Mouse (Mus musculus) heart, embryonic 13.5 days (tissue): ENCODE measurements around the gene Zfp385a. TPM values are rescaled to one million over a fixed set of nuclear protein-coding genes. Genes with fewer than 3 reads are reported as not detected.
A peak's percentile ranks its signal among the peaks of the same experiment; 100 is the strongest.

Experiments
- ATAC-seq: fragments of 200-750 bp; cut with Nextera tagmentation; 2 replicates; pipeline ENCODE4 v1.8.0; 2017; ENCODE audit warnings: moderate TSS enrichment; ENCODE audit not compliant: insufficient number of reproducible peaks, low FRiP score, low TSS enrichment; ENCODE audit errors: extremely low read depth
- H3K27ac ChIP-seq: fragments of 300-500 bp; sonication (generic); replicated peaks from 2 replicates; pipeline ENCODE4 v1.5.1; 2015; ENCODE audit warnings: moderate library complexity, mild to moderate bottlenecking, inconsistent platforms
- H3K27me3 ChIP-seq: fragments of 300-500 bp; sonication (generic); replicated peaks from 2 replicates; pipeline ENCODE4 v1.6.1; 2015; ENCODE audit warnings: mild to moderate bottlenecking, inconsistent platforms
- H3K36me3 ChIP-seq: fragments of 300-500 bp; sonication (generic); 2 replicates; pipeline ENCODE4 v1.6.1; 2015; ENCODE audit warnings: mild to moderate bottlenecking, inconsistent platforms
- H3K4me1 ChIP-seq: fragments of 300-500 bp; sonication (generic); 2 replicates; pipeline ENCODE4 v1.6.1; 2015; ENCODE audit warnings: inconsistent platforms
- H3K4me2 ChIP-seq: fragments of 300-500 bp; sonication (generic); 2 replicates; pipeline ENCODE4 v1.6.1; 2015; ENCODE audit warnings: inconsistent platforms, mild to moderate bottlenecking, moderate library complexity
- H3K4me3 ChIP-seq: fragments of 300-500 bp; sonication (generic); 2 replicates; pipeline ENCODE4 v1.5.1; 2015; ENCODE audit warnings: moderate library complexity, mild to moderate bottlenecking, inconsistent platforms
- H3K9ac ChIP-seq: fragments of 300-500 bp; sonication (generic); 2 replicates; pipeline ENCODE4 v1.6.1; 2015; ENCODE audit warnings: inconsistent platforms, mild to moderate bottlenecking, moderate library complexity
- H3K9me3 ChIP-seq: fragments of 300-500 bp; sonication (generic); 2 replicates; pipeline ENCODE4 v1.6.1; 2016; ENCODE audit warnings: inconsistent platforms
- WGBS: fragments of 180-500 bp; shearing (Covaris S2); methylation state at CpG from one replicate; pipeline ENCODE4 v1.1.7; 2015; ENCODE audit warnings: mixed read lengths; 5-methylcytosine and 5-hydroxymethylcytosine counted together
- polyA plus RNA-seq: library from polyadenylated mRNA; unstranded; fragments of >200 nt; fragmentation: Nextera tagmentation; extraction: Ambion mirVana; gene quantifications from 2 replicates; pipeline ENCODE4 v1.2.1, GENCODE M21; 2015

The Zfp385a gene
- polyA plus RNA-seq, 1 experiment from 2014 or later = 8.9 TPM

GRCm38 (mm10) chr15:103305792-103306645, 33.9 kb downstream of the Zfp385a start:
- Histone ChIP-seq H3K27ac (peak overlapping the region; percentile 91), H3K4me2 (peak overlapping the region; percentile 88), H3K9me3 (no peaks in the 10 kb centered on the region), H3K36me3 (no peaks in the 10 kb centered on the region), H3K4me3 (peak overlapping the region; percentile 63), H3K4me1 (peaks cover 66% of the 10 kb centered on the region), H3K9ac (peak overlapping the region; percentile 85), H3K27me3 (peaks cover 19% of the 10 kb centered on the region)
- ATAC-seq = no peak
- WGBS = 36% methylated on average over 8 of the region's 8 CpGs

DNA sequence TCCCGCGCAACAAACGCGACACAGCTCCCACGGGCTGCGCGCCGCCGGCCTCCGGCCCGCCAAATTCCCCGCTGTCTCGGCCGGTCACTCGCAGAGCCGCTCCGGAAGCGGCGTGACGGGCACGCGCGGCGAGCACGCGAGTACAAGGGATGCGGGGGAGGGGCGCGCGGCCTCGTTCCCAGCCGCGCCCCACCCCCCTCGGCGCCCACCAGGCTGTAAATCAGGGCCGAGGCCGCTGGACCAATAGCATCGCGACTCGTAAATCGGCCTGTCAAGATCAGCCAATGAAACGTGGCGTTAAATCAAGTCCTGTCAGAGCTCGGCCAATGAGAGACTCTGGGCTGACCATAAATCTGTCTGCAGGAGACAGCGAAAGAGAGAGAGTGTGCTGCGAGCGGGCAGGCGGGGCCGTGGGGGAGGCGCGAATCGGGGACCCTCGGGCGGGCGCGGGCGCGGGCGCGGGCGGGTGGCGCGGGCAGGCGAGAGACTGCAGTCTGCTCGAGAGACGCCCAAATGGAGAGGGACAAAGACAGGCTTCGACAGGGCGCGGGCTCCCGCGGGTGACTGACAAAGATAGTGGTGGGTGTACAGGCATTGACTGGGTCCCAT, 34.7 kb downstream of the Zfp385a start:
- WGBS = under 1% methylated on average over 67 of the region's 71 CpGs
- H3K4me1 ChIP-seq = peaks cover 75% of the 10 kb centered on the region
- peak; percentile 88 for ATAC-seq

GRCm38 (mm10) chr15:103304616-103304969, 35.3 kb downstream of the Zfp385a start:
- Histone ChIP-seq H3K9ac (peak overlapping the region; percentile 90), H3K4me1 (peaks cover 81% of the 10 kb centered on the region), H3K36me3 (no peaks in the 10 kb centered on the region; the same call in 1 of the 2 replicates), H3K4me3 (peak overlapping the region; percentile 63), H3K27ac (peak overlapping the region; percentile 92), H3K4me2 (peak overlapping the region; percentile 88), H3K9me3 (no peaks in the 10 kb centered on the region), H3K27me3 (peaks cover 15% of the 10 kb centered on the region)
- ATAC-seq = no peak
- 1% methylated on average over 9 of the region's 9 CpGs for WGBS

More for the DNA sequence above, 34.7 kb downstream of the Zfp385a start:
- Histone ChIP-seq H3K9ac (peak overlapping the region; percentile 90), H3K4me2 (peak overlapping the region; percentile 88), H3K4me3 (peak overlapping the region; percentile 63), H3K27ac (peak overlapping the region; percentile 92), H3K36me3 (no peaks in the 10 kb centered on the region), H3K27me3 (peaks cover 19% of the 10 kb centered on the region), H3K9me3 (no peaks in the 10 kb centered on the region)

DNA sequence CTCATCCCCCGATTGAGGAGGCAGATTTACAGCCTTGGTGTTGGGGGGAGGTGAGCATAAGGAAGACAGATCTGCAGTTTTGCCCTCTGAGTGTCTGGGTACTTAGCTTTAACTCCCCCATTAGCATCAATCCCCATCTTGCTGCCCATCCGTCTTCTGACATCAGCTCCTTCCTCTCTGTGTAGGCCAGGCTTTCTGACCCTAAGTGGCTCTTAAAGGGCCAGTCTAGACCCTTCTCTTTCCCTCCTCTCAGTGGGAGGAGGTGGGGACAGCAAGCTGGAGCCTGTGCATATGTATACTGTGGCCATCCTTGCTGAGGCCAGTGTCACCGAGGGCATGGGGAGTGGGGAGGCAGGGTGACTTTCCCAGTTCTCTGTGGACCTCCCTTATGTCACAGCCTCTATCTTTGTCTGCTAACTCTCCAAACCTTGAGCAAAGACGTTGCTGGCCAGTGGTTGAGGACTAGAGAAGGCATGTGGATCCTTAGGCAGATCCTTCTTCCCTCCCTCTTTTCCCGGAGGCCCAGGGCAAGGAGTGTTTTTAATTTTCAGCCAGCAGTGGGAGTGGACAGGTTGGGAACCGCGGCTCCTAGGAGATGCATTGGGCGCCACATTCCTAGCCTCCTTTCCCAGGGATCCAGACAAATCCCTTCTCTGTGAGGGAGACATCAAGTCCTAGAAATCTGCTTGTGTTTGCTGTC, 35.8 kb downstream of the Zfp385a start:
- H3K27me3 ChIP-seq = peaks cover 10% of the 10 kb centered on the region
- H3K4me2 ChIP-seq = peak overlapping the region; percentile 88
- peaks cover 5% of the 10 kb centered on the region for H3K36me3 ChIP-seq
- peak overlapping the region; percentile 63 for H3K4me3 ChIP-seq
- ATAC-seq = no peak
- H3K27ac ChIP-seq = peak overlapping the region; percentile 92
- WGBS = 12% methylated on average over 8 of the region's 8 CpGs
- peaks cover 83% of the 10 kb centered on the region for H3K4me1 ChIP-seq
- no peaks in the 10 kb centered on the region for H3K9me3 ChIP-seq
- peak overlapping the region; percentile 90 for H3K9ac ChIP-seq

DNA sequence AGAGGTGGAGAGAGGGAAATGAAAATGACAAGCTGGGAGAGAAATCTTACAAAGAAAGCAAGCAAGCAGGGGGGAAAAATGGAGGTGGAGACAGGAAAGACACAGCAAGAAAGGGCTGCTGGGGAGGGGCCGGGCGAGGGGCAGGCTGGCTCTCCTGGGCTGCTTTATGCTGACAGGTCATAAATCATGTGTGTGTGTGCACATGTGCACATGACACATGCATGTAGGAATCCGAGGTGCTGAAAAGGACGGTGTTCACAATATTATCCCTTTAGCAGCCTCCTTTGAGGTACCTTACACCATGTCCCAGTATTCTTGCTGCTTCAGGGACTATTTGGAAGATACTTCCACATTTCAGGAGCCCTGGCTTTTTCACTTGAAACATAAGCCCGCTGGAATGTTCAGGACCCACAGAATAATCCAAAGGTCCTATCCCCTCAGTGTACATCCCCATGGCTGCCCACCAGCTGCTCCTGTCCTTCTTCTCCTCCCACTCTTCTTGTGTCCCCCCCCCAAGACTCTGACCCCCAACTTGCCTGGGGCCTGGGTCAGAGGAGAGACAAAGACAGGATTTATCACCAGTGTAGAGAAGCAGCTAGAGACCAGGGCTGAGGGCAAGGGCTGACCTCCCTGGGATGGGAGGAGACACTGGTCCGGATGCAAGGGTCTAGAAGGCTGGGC, 37.4 kb downstream of the Zfp385a start:
- Histone ChIP-seq H3K36me3 (peaks cover 21% of the 10 kb centered on the region), H3K9me3 (no peaks in the 10 kb centered on the region), H3K4me2 (no peak overlapping the region), H3K27me3 (no peaks in the 10 kb centered on the region), H3K4me1 (peaks cover 74% of the 10 kb centered on the region), H3K27ac (peak overlapping the region; percentile 81), H3K4me3 (no peak overlapping the region), H3K9ac (peak overlapping the region; percentile 90)
- WGBS = 57% methylated on average over 6 of the region's 6 CpGs
- ATAC-seq = no peak

- Histone ChIP-seq H3K4me1 (peaks cover 67% of the 10 kb centered on the region), H3K36me3 (peaks cover 28% of the 10 kb centered on the region), H3K27ac (peak overlapping the region; percentile 81), H3K9me3 (no peaks in the 10 kb centered on the region), H3K4me2 (no peak overlapping the region), H3K4me3 (no peak overlapping the region), H3K27me3 (no peaks in the 10 kb centered on the region), H3K9ac (peak overlapping the region; percentile 90)
- ATAC-seq = no peak
- 36% methylated on average over 5 of the region's 5 CpGs for WGBS
Observed at GRCm38 (mm10) chr15:103301547-103302340, 38.1 kb downstream of the Zfp385a start.

- H3K4me2 ChIP-seq = no peak overlapping the region; the same call in 1 of the 2 replicates
- H3K27ac ChIP-seq = peak overlapping the region; percentile 81
- peak overlapping the region; percentile 71 for H3K9ac ChIP-seq
Observed at GRCm38 (mm10) chr15:103301046-103301445, 38.8 kb downstream of the Zfp385a start.

GRCm38 (mm10) chr15:103300560-103300959, 39.3 kb downstream of the Zfp385a start:
- Histone ChIP-seq H3K27ac (peak overlapping the region; percentile 81), H3K27me3 (no peaks in the 10 kb centered on the region), H3K4me3 (peak overlapping the region; percentile 39), H3K4me2 (peak overlapping the region; percentile 66), H3K9me3 (no peaks in the 10 kb centered on the region), H3K4me1 (peaks cover 63% of the 10 kb centered on the region), H3K9ac (peak overlapping the region; percentile 71), H3K36me3 (peaks cover 40% of the 10 kb centered on the region)
- 24% methylated on average over 2 of the region's 2 CpGs for WGBS
- ATAC-seq = no peak

More at GRCm38 (mm10) chr15:103301046-103301445, 38.8 kb downstream of the Zfp385a start:
- H3K36me3 ChIP-seq = peaks cover 35% of the 10 kb centered on the region
- H3K4me3 ChIP-seq = no peak overlapping the region
- 48% methylated on average over 2 of the region's 2 CpGs for WGBS
- H3K4me1 ChIP-seq = peaks cover 65% of the 10 kb centered on the region
- no peak for ATAC-seq
- H3K27me3 ChIP-seq = no peaks in the 10 kb centered on the region
- no peaks in the 10 kb centered on the region for H3K9me3 ChIP-seq

DNA sequence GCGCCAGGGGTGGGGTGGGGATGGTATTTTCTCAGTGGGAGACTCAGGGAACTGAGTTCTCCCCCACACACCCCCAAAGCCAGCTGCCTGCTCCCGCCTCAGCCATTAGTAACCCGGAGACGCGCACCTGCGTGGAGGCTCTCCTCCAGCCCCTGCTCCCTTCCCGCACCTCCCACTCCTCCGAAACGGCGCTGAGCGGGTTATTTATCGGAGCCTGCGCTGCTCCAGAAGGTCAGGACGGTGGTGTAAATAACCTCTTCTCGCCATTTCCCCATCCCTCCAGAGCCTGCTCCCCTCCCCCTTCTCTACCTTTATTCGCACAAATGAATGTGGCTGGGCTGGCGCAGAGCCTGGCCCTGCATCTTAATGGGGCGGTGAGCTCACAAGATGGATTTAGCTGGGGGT, 39.8 kb downstream of the Zfp385a start:
- peak overlapping the region; percentile 66 for H3K4me2 ChIP-seq
- ATAC-seq = no peak
- peaks cover 64% of the 10 kb centered on the region for H3K4me1 ChIP-seq
- H3K27ac ChIP-seq = peak overlapping the region; percentile 81
- peaks cover 45% of the 10 kb centered on the region for H3K36me3 ChIP-seq
- no peaks in the 10 kb centered on the region for H3K27me3 ChIP-seq
- H3K9me3 ChIP-seq = no peaks in the 10 kb centered on the region
- WGBS = 25% methylated on average over 18 of the region's 18 CpGs
- peak overlapping the region; percentile 39 for H3K4me3 ChIP-seq
- H3K9ac ChIP-seq = peak overlapping the region; percentile 71

DNA sequence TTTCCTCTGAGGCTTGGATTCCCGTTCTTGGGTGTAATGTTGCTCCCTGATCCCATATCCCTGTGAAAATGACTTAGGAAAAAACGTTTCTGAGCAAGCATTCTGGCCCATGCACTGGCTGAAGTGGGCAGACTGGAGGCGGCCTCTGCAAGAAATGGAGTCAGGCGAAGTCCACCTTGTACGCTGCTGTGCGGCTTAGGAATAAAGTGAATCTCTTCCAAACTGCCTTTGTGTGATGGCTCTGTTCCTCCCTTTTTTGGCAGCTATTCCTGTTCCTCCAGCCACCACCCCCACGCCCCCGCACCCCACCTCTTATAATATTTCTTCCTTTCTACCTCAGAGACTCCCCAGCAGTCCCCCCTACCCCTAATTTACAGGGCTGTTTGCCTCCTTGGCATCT, 40.2 kb downstream of the Zfp385a start:
- Histone ChIP-seq H3K4me2 (peak overlapping the region; percentile 66), H3K9me3 (no peaks in the 10 kb centered on the region), H3K9ac (peak overlapping the region; percentile 71), H3K27me3 (no peaks in the 10 kb centered on the region), H3K36me3 (peaks cover 48% of the 10 kb centered on the region), H3K4me1 (peaks cover 63% of the 10 kb centered on the region), H3K4me3 (peak overlapping the region; percentile 39), H3K27ac (peak overlapping the region; percentile 81)
- no peak for ATAC-seq
- WGBS = 58% methylated on average over 8 of the region's 8 CpGs
